Mouse (Mus musculus) lung, adult 10 weeks (tissue): ENCODE measurements around the gene Hcfc1r1. TPM values are rescaled to one million over a fixed set of nuclear protein-coding genes. Genes with fewer than 3 reads are reported as not detected.

Experiments used
- polyA plus RNA-seq: library from polyadenylated mRNA; stranded (reverse); fragments of 350-450 nt; fragmentation: Illumina TruSeq; extraction: RNeasy Lipid Tissue Mini Kit (QIAGEN cat#74804); gene quantifications from one replicate; pipeline ENCODE4 v1.2.3, GENCODE M21; 2014; ENCODE audit warnings: low read depth, low replicate concordance; ENCODE audit not compliant: insufficient read depth

Gene Hcfc1r1
- polyA plus RNA-seq: 190 TPM

DNA sequence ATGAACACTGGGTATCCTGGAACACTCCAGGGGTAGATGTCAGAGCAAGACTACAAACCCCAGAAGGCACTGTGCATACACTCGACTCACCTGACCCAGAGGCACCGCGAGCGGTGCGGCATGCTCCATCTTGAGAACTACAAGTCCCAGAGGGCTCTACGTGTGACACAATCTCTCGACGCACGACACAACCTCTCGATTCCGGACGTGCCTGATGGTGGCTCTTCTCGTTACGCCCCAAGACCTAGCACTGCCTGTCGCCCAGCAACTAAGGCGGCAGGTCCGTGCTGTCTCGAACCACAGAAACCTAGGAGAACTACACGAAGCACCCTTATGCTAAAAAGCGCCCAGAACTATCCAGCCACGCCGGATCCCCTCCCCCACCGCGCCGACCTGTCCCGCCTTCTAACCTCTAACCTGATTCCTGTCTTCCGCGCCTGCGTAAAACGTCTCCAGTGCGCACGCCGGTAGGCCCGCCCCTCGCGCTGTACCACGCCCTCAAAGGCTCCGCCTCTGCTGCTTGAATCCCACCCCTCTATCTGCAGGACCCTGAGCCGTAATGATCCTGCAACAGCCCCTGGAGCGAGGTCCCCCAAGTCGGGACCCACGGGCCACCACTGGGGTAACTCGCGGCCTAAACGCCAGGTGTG is at the start of gene Hcfc1r1, which contains the start of gene Thoc6:
Gene Hcfc1r1 (plus strand): TSS at position 173 of the 650 bp plus-strand sequence.
Gene Thoc6 (minus strand): TSS at position 459 of the 650 bp plus-strand sequence.

GRCm38 (mm10) chr17:23644613-23645495 is 28.5 kb upstream of the Hcfc1r1 start, which contains the start of gene Mmp25:
Mmp25 (minus strand) TSS chr17:23645277.

GRCm38 (mm10) chr17:23660117-23660875 is 13.1 kb upstream of the Hcfc1r1 start, which contains the start of gene Bicdl2:
Bicdl2 (plus strand) TSS chr17:23660506.

DNA sequence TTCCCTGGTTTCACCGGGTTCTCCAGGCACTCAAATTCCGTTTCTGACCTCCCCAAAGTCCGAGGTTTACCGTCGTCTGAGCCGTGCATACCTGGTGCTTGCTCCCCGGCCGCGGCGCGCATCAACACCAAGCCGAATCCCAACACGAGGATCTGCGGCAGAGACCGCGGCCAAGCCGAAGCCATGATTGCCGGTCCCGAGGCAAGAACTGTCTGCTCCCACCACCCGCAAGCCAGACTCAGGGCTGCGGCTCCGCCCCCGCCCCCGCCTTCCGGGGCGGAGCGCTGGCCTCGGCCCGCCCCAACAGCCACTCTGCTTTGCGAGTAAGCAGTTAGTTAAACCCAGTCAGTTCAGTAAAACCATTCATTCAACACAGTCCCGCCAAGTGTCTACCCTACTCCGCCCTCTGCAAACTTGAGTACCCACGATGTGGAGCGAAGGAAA is 3.9 kb downstream of the Hcfc1r1 start, which contains the start of gene Tnfrsf12a:
Gene Tnfrsf12a (minus strand): TSS at position 233 of the 444 bp plus-strand sequence.

DNA sequence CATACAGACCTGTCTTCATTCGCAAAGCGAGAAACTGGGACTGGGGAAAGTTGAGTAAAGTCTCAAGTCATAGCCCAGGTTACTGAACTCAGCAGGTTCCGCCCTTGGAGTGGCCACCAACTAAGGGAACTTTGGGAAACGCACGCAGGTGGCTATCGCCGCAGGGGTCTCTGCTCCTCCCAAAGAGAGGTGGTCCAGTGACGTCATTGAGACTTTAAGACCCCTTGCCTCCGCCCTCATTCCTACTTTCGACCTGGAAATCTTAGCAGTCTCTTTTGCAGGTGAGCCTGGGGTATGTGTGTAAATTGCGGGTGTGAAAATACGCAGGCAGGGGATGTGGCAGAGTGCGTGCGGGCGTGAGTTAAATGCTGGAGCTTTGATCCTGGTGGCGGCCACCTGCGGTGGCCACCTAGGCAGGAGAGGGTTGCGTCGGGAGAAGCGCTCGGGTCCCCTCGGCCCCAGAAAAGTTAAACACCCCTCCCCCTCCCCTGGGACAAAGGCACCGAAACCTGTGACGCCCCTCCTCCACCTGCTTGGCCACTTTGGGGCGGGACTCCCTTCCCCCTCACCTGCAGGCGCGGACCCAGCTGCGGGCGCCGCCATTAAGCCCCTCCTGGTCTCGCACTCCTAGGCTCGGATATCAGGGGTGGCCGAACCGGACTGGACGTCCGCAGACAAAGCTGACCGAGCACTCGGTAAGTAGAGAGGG is 5.9 kb downstream of the Hcfc1r1 start, which contains the start of gene Cldn6:
Gene Cldn6 (plus strand): TSS at position 123 of the 709 bp plus-strand sequence.

DNA sequence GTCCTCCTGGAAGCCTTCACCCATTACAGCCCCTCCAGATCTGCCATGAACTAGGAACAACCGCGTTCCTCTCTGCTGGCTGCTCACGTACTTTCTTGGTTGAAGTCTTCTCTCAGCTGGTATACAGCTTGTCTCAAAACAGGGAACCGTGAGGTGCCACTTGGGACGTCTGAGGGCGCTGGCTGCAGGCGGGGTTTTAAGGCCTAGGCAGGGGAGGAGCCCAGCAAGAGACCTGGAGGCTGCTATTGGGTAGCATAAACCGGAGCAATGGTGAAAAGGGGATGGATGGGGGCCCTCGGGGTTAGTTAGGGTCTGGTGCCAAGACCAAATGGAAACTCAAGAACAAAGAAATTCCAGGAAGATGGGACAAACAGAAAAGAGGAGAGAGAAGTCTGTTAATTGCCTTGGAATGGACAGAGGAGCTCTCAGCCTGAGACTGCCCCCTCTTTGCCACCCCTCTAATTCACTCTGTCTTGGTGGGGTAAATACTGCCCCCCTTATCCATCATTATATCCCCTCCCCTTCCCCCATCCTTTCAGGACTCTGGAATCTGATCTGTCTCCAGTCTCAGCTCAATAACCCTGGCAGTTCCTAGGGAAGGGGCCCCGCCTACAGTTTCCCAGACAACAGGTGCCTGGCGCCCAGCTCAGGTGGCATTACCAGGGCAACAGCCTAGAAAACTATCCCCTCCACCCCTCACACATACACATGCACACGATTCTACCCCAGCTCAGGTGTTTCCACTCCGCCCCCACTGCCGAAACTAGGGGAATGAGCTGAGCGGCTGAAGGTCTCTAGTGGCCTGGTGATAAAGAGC is 10.7 kb downstream of the Hcfc1r1 start, which contains the start of gene Cldn9:
Gene Cldn9 (minus strand): TSS at position 171 of the 817 bp plus-strand sequence.

GRCm38 (mm10) chr17:23722376-23723125 is 49.2 kb downstream of the Hcfc1r1 start, which contains the start of gene 1520401A03Rik:
1520401A03Rik (minus strand) TSS chr17:23722783.

Other genes with a start within 250 kb of the Hcfc1r1 start
- not detected for gene Vmn2r117, start 193.9 kb upstream of the Hcfc1r1 start, polyA plus RNA-seq
- 4.9 TPM for gene Zfp213, start 109.4 kb upstream of the Hcfc1r1 start, polyA plus RNA-seq
- gene Zfp13, start 74.1 kb upstream of the Hcfc1r1 start, polyA plus RNA-seq: 5.4 TPM
- not detected for gene Zscan10, start 72.7 kb upstream of the Hcfc1r1 start, polyA plus RNA-seq
- gene Mmp25, start 28.3 kb upstream of the Hcfc1r1 start, polyA plus RNA-seq: 0.27 TPM
- 4.0 TPM for gene Bicdl2, start 13.1 kb upstream of the Hcfc1r1 start, polyA plus RNA-seq
- gene Thoc6, start 286 bp downstream of the Hcfc1r1 start, polyA plus RNA-seq: 13.9 TPM
- 52.6 TPM for gene Tnfrsf12a, start 3.9 kb downstream of the Hcfc1r1 start, polyA plus RNA-seq
- 0.33 TPM for gene Cldn6, start 5.7 kb downstream of the Hcfc1r1 start, polyA plus RNA-seq
- gene Cldn9, start 10.4 kb downstream of the Hcfc1r1 start, polyA plus RNA-seq: not detected
- gene 1520401A03Rik, start 49.2 kb downstream of the Hcfc1r1 start, polyA plus RNA-seq: not detected
- gene Pkmyt1, start 52.7 kb downstream of the Hcfc1r1 start, polyA plus RNA-seq: 4.5 TPM
- 16.5 TPM for gene Paqr4, start 67.3 kb downstream of the Hcfc1r1 start, polyA plus RNA-seq
- gene Kremen2, start 72.2 kb downstream of the Hcfc1r1 start, polyA plus RNA-seq: 0.32 TPM
- 21.7 TPM for gene Flywch1, start 98.0 kb downstream of the Hcfc1r1 start, polyA plus RNA-seq
- gene Flywch2, start 112.5 kb downstream of the Hcfc1r1 start, polyA plus RNA-seq: 11.3 TPM
- 98.6 TPM for gene Srrm2, start 116.9 kb downstream of the Hcfc1r1 start, polyA plus RNA-seq
- 496 TPM for gene Elob, start 155.5 kb downstream of the Hcfc1r1 start, polyA plus RNA-seq
- not detected for gene Prss33, start 162.5 kb downstream of the Hcfc1r1 start, polyA plus RNA-seq
- gene Prss32, start 170.3 kb downstream of the Hcfc1r1 start, polyA plus RNA-seq: not detected
- 0.25 TPM for gene Prss41, start 170.6 kb downstream of the Hcfc1r1 start, polyA plus RNA-seq
- gene Prss21, start 194.5 kb downstream of the Hcfc1r1 start, polyA plus RNA-seq: not detected
- gene Dcpp1, start 207.3 kb downstream of the Hcfc1r1 start, polyA plus RNA-seq: not detected
- not detected for gene Dcpp2, start 207.3 kb downstream of the Hcfc1r1 start, polyA plus RNA-seq
- not detected for gene Dcpp3, start 243.9 kb downstream of the Hcfc1r1 start, polyA plus RNA-seq